Mouse (Mus musculus) heart, adult 2 months (tissue): ENCODE data around the gene Cenpt.

Source experiments
- CTCF ChIP-seq: fragments of 200-600 bp; IDR thresholded peaks from 2 replicates; pipeline ENCODE4 v1.8.1; 2022; ENCODE audit warnings: antibody characterized with exemption, mild to moderate bottlenecking, moderate library complexity
- EP300 ChIP-seq: fragments of 200-500 bp; IDR thresholded peaks from 2 replicates; pipeline ENCODE4 v1.6.1; 2011; ENCODE audit warnings: low read depth, low read length, control low read depth; ENCODE audit not compliant: insufficient read depth
- POLR2A ChIP-seq: fragments of 200-500 bp; IDR thresholded peaks from 2 replicates; pipeline ENCODE4 v1.6.1; 2011; ENCODE audit warnings: mild to moderate bottlenecking, low read depth, low read length, control low read depth; ENCODE audit not compliant: insufficient read depth

DNA sequence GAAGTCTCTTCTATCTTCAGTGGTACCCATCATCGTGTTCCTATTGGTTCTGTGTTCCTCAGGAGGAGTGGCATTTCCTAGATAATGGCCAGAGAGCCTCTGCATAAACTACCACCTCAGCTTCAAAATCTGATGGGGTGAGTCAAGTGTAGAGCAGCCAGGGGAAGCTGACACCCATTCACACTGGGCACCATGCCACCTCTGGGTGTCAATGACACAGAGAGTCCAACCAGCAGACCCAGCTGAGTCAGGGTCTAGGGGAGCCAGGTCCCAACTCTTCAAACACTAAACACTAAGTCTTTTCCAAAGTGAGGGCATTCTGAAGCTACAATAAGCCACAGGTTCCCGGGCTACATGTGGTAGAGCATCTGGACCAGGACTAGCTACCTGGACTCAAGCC, 44.6 kb downstream of the Cenpt start:
- TF ChIP-seq CTCF (no peak), POLR2A (no peak), EP300 (no peak)
